Comparison of ENCODE assay signal across 18 mouse cellular contexts in genomic region chr11:81392855-81393254, GRCm38 (mm10).
DNase-seq lines count a peak whose midpoint lies in the region; ATAC-seq lines count a peak whose summit lies in the region.
"Had no signal": no experiment of that assay in that cellular context is flagged by ENCODE, and none has a peak within 500 bp of the region (broad histone marks: within the 10 kb centered on the region; RNA-seq: fewer than 3 reads in every experiment).

No protein-coding gene starts in this region.

- DNase-seq in cerebellum, adult 11-12 months, result peak; percentile 53
- peak; percentile 58 for DNase-seq in brain, adult 2 months (ENCODE audit: low read depth, low spot score)
- DNase-seq in cerebellum, adult 9-10 months, result peak; percentile 31
- DNase-seq in cerebellum, postnatal 36 days, result peak; percentile 25 to 28
- DNase-seq in lung, postnatal 14 days, result no peak
- no peak for DNase-seq in heart, postnatal 36 days
- no peak for DNase-seq in layer of hippocampus, adult 18-20 months (ENCODE audit: low spot score in 2 of 2)
- DNase-seq: adrenal gland, adult 8-10 months; gastrocnemius, postnatal 14 days; kidney, adult 18-20 months; kidney, postnatal 25 days; lung, embryonic 14.5 days; lung, postnatal 36 days; right cerebral cortex, postnatal 25 days had no signal

- intact Hi-C loops in heart, postnatal 36 days (cut with DNase I), result no loop called here

- no peak for ATAC-seq in cerebellum, adult (ENCODE audit: insufficient number of reproducible peaks, low FRiP score, low TSS enrichment)
- ATAC-seq: forebrain, embryonic 13.5 days; hindbrain, embryonic 16.5 days; midbrain, embryonic 13.5 days had no signal

Comparison
In these comparisons a context has a peak if more than half of its experiments do, and no peak if none do; other contexts are left out.
1. DNase-seq: peak in cerebellum, adult 11-12 months (single experiment), brain, adult 2 months (single experiment), cerebellum, adult 9-10 months (single experiment) and cerebellum, postnatal 36 days (2 of 2); none in lung, postnatal 14 days (single experiment), heart, postnatal 36 days (0 of 2) and layer of hippocampus, adult 18-20 months (0 of 2).